Mouse (Mus musculus): ENCODE measurements at regions not wholly inside any gene's neighbourhood (a gene's known extent, or its start where the extent isn't known, plus 50 kb on each side); places are given as distances from the start of the nearest gene placed in this dataset.

GRCm38 (mm10) chr8:24338694-24339093 is 387.0 kb downstream of the Adam3 start:
- TF ChIP-seq POLR2A (IDR thresholded peaks at IDR 0.05; ENCODE audit: low read depth, low read length), result no peak
- no peak for TF ChIP-seq CTCF (IDR thresholded peaks at IDR 0.05; ENCODE audit: extremely low read depth, insufficient read length, insufficient replicate concordance, low read depth, low read length)

All from small intestine, adult 2 months (tissue).